Mouse (Mus musculus): ENCODE measurements at regions not wholly inside any gene's neighbourhood (a gene's known extent, or its start where the extent isn't known, plus 50 kb on each side); places are given as distances from the start of the nearest gene placed in this dataset.
A peak's percentile ranks its signal among the peaks of the same experiment; 100 is the strongest.
"Not testable (repeated sequence)": the region's sequence is repeated elsewhere in the genome, so short reads cannot be mapped to it uniquely, and the experiment has no call there.

- no peak for DNase-seq (ENCODE audit: low spot score)
- no peak overlapping the region for H3K4me3 ChIP-seq (ENCODE audit: low read depth, low read length)
- no peak overlapping the region for H3K27ac ChIP-seq (replicated peaks; ENCODE audit: low read depth, low read length)
- H3K36me3 ChIP-seq (ENCODE audit: control insufficient read depth, insufficient read depth, low read length), result no peaks in the 10 kb centered on the region
- H3K4me2 ChIP-seq (ENCODE audit: low read depth, low read length), result no peak overlapping the region
- H3K9ac ChIP-seq (ENCODE audit: low read depth, low read length), result no peak overlapping the region
- ATAC-seq (ENCODE audit: low read depth), result no peak
- WGBS, result 79% methylated on average over 2 of the region's 2 CpGs
- H3K9me3 ChIP-seq (ENCODE audit: control insufficient read depth, low read length), result no peaks in the 10 kb centered on the region
- no peaks in the 10 kb centered on the region for H3K4me1 ChIP-seq (ENCODE audit: control insufficient read depth, insufficient read depth, low read length)
- H3K27me3 ChIP-seq (replicated peaks; ENCODE audit: control insufficient read depth, insufficient read depth, low read length), result no peaks in the 10 kb centered on the region
Measured at GRCm38 (mm10) chr2:108045997-108046396, 755.6 kb downstream of the Kcna4 start.

- not testable (repeated sequence) for DNase-seq (ENCODE audit: low spot score); ATAC-seq (ENCODE audit: low read depth); H3K9me3 ChIP-seq (ENCODE audit: control insufficient read depth, low read length); H3K4me1 ChIP-seq (ENCODE audit: control insufficient read depth, insufficient read depth, low read length); H3K4me2 ChIP-seq (ENCODE audit: low read depth, low read length); H3K36me3 ChIP-seq (ENCODE audit: control insufficient read depth, insufficient read depth, low read length); H3K9ac ChIP-seq (ENCODE audit: low read depth, low read length); H3K27me3 ChIP-seq (replicated peaks; ENCODE audit: control insufficient read depth, insufficient read depth, low read length); H3K27ac ChIP-seq (replicated peaks; ENCODE audit: low read depth, low read length); H3K4me3 ChIP-seq (ENCODE audit: low read depth, low read length)
- WGBS, result 78% methylated on average over 2 of the region's 2 CpGs
Measured at GRCm38 (mm10) chr2:108062751-108063150, 772.3 kb downstream of the Kcna4 start.

GRCm38 (mm10) chr2:108083911-108084310 lies 793.5 kb downstream of the Kcna4 start:
- Histone ChIP-seq H3K9ac (ENCODE audit: low read depth, low read length) (no peak overlapping the region), H3K4me1 (ENCODE audit: control insufficient read depth, insufficient read depth, low read length) (no peaks in the 10 kb centered on the region), H3K4me3 (ENCODE audit: low read depth, low read length) (no peak overlapping the region), H3K27me3 (replicated peaks; ENCODE audit: control insufficient read depth, insufficient read depth, low read length) (no peaks in the 10 kb centered on the region), H3K27ac (replicated peaks; ENCODE audit: low read depth, low read length) (no peak overlapping the region), H3K9me3 (ENCODE audit: control insufficient read depth, low read length) (no peaks in the 10 kb centered on the region), H3K36me3 (ENCODE audit: control insufficient read depth, insufficient read depth, low read length) (no peaks in the 10 kb centered on the region), H3K4me2 (ENCODE audit: low read depth, low read length) (no peak overlapping the region)
- DNase-seq (ENCODE audit: low spot score) (no peak), ATAC-seq (ENCODE audit: low read depth) (no peak)
- 66% methylated on average over 3 of the region's 3 CpGs for WGBS

DNA sequence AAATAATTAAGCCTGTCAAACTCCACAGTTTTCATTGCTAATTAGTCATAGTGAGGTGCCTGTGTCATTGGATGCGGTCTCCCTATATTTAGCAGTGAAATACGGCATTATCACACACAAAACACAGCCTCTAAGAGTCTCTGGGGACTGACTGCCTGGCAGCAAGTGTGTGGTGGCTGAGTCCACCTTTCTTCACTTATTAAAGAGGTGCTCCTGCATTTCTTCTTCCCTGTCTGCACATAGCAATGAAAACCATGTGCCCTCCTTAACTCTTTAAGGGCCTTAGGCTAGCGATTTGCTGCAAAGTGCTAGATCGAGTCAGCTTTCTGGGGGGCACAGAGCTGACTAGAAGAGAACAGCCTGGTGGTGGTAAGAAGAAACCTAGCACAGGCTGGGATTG lies 799.8 kb downstream of the Kcna4 start:
- Histone ChIP-seq H3K9me3 (ENCODE audit: control insufficient read depth, low read length) (no peaks in the 10 kb centered on the region), H3K4me1 (ENCODE audit: control insufficient read depth, insufficient read depth, low read length) (no peaks in the 10 kb centered on the region), H3K27me3 (replicated peaks; ENCODE audit: control insufficient read depth, insufficient read depth, low read length) (no peaks in the 10 kb centered on the region), H3K9ac (ENCODE audit: low read depth, low read length) (no peak overlapping the region), H3K27ac (replicated peaks; ENCODE audit: low read depth, low read length) (no peak overlapping the region), H3K4me3 (ENCODE audit: low read depth, low read length) (no peak overlapping the region), H3K4me2 (ENCODE audit: low read depth, low read length) (no peak overlapping the region), H3K36me3 (ENCODE audit: control insufficient read depth, insufficient read depth, low read length) (no peaks in the 10 kb centered on the region)
- 69% methylated on average over 4 of the region's 4 CpGs for WGBS
- DNase-seq (ENCODE audit: low spot score), result no peak
- ATAC-seq (ENCODE audit: low read depth), result no peak

GRCm38 (mm10) chr2:108097026-108097425 lies 806.6 kb downstream of the Kcna4 start:
- no peak overlapping the region for H3K9ac ChIP-seq (ENCODE audit: low read depth, low read length)
- 92% methylated on average over 4 of the region's 4 CpGs for WGBS
- H3K27ac ChIP-seq (replicated peaks; ENCODE audit: low read depth, low read length), result no peak overlapping the region
- no peaks in the 10 kb centered on the region for H3K4me1 ChIP-seq (ENCODE audit: control insufficient read depth, insufficient read depth, low read length)
- no peak overlapping the region for H3K4me3 ChIP-seq (ENCODE audit: low read depth, low read length)
- H3K9me3 ChIP-seq (ENCODE audit: control insufficient read depth, low read length), result no peaks in the 10 kb centered on the region
- DNase-seq (ENCODE audit: low spot score) (no peak), ATAC-seq (ENCODE audit: low read depth) (no peak)
- no peaks in the 10 kb centered on the region for H3K27me3 ChIP-seq (replicated peaks; ENCODE audit: control insufficient read depth, insufficient read depth, low read length)
- no peak overlapping the region for H3K4me2 ChIP-seq (ENCODE audit: low read depth, low read length)
- H3K36me3 ChIP-seq (ENCODE audit: control insufficient read depth, insufficient read depth, low read length), result no peaks in the 10 kb centered on the region

GRCm38 (mm10) chr2:108110140-108110539 lies 819.7 kb downstream of the Kcna4 start:
- Histone ChIP-seq H3K27ac (replicated peaks; ENCODE audit: low read depth, low read length) (no peak overlapping the region), H3K4me1 (ENCODE audit: control insufficient read depth, insufficient read depth, low read length) (no peaks in the 10 kb centered on the region), H3K27me3 (replicated peaks; ENCODE audit: control insufficient read depth, insufficient read depth, low read length) (no peaks in the 10 kb centered on the region), H3K9ac (ENCODE audit: low read depth, low read length) (no peak overlapping the region), H3K4me2 (ENCODE audit: low read depth, low read length) (no peak overlapping the region), H3K9me3 (ENCODE audit: control insufficient read depth, low read length) (no peaks in the 10 kb centered on the region), H3K36me3 (ENCODE audit: control insufficient read depth, insufficient read depth, low read length) (no peaks in the 10 kb centered on the region), H3K4me3 (ENCODE audit: low read depth, low read length) (no peak overlapping the region)
- DNase-seq (ENCODE audit: low spot score) (peak; percentile 3), ATAC-seq (ENCODE audit: low read depth) (no peak)

DNA sequence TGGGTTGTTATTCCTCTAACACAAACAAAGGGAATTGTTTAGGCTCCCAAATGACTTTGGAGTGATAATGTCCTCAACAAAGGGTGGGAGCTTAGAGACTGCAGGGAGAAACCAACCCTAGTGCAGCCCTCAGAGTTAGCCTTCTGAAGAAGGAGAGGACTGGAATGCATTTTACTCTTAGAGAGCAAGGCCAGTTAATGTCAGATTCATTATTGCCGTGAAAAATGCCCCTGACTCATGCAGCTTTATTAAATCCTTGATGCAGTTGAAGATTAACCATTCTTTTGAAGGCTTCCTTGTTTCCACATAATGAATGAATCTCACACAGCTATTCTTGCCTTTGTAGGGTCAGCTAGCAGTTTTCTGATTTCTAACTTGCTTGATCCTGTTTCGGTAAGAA lies 855.3 kb downstream of the Kcna4 start:
- Histone ChIP-seq H3K4me2 (ENCODE audit: low read depth, low read length) (no peak overlapping the region), H3K36me3 (ENCODE audit: control insufficient read depth, insufficient read depth, low read length) (no peaks in the 10 kb centered on the region), H3K27ac (replicated peaks; ENCODE audit: low read depth, low read length) (no peak overlapping the region), H3K4me1 (ENCODE audit: control insufficient read depth, insufficient read depth, low read length) (peaks cover 4% of the 10 kb centered on the region; the same call in 1 of the 2 replicates), H3K4me3 (ENCODE audit: low read depth, low read length) (no peak overlapping the region), H3K9ac (ENCODE audit: low read depth, low read length) (no peak overlapping the region), H3K9me3 (ENCODE audit: control insufficient read depth, low read length) (no peaks in the 10 kb centered on the region), H3K27me3 (replicated peaks; ENCODE audit: control insufficient read depth, insufficient read depth, low read length) (no peaks in the 10 kb centered on the region)
- WGBS, result 65% methylated on average over 2 of the region's 2 CpGs
- ATAC-seq (ENCODE audit: low read depth), result no peak
- no peak for DNase-seq (ENCODE audit: low spot score)

DNA sequence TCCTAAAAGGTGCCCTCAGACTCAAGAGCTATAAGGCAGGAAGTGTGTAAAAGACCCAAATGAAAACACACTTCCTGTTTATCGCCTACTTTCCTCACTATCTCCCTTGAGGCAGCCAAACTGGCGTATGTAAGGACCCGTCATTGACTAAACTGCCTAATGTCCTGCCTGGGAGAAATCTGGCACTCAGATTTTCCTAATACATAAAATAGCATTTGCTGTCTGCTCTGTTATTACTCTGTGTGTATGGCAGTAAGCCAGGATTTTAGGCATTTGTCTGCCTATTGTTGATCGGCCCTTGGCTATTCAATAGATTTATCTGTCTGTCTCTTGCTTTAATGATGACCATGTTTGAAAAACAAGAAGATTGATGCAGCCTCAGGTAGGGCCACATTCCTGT lies 857.8 kb downstream of the Kcna4 start:
- H3K4me2 ChIP-seq (ENCODE audit: low read depth, low read length), result no peak overlapping the region
- H3K9ac ChIP-seq (ENCODE audit: low read depth, low read length), result no peak overlapping the region
- ATAC-seq (ENCODE audit: low read depth) (no peak), DNase-seq (ENCODE audit: low spot score) (peak; percentile 51)
- no peak overlapping the region for H3K4me3 ChIP-seq (ENCODE audit: low read depth, low read length)
- WGBS, result 24% methylated on average over 4 of the region's 4 CpGs
- H3K4me1 ChIP-seq (ENCODE audit: control insufficient read depth, insufficient read depth, low read length), result peaks cover 4% of the 10 kb centered on the region; the same call in 1 of the 2 replicates
- H3K27me3 ChIP-seq (replicated peaks; ENCODE audit: control insufficient read depth, insufficient read depth, low read length), result no peaks in the 10 kb centered on the region
- no peaks in the 10 kb centered on the region for H3K9me3 ChIP-seq (ENCODE audit: control insufficient read depth, low read length)
- H3K36me3 ChIP-seq (ENCODE audit: control insufficient read depth, insufficient read depth, low read length), result no peaks in the 10 kb centered on the region
- no peak overlapping the region for H3K27ac ChIP-seq (replicated peaks; ENCODE audit: low read depth, low read length)

GRCm38 (mm10) chr2:108156189-108156588 lies 865.8 kb downstream of the Kcna4 start:
- H3K9ac ChIP-seq (ENCODE audit: low read depth, low read length), result no peak overlapping the region
- H3K27me3 ChIP-seq (replicated peaks; ENCODE audit: control insufficient read depth, insufficient read depth, low read length), result no peaks in the 10 kb centered on the region
- H3K9me3 ChIP-seq (ENCODE audit: control insufficient read depth, low read length), result no peaks in the 10 kb centered on the region
- no peak overlapping the region for H3K27ac ChIP-seq (replicated peaks; ENCODE audit: low read depth, low read length)
- H3K4me3 ChIP-seq (ENCODE audit: low read depth, low read length), result no peak overlapping the region
- H3K36me3 ChIP-seq (ENCODE audit: control insufficient read depth, insufficient read depth, low read length), result no peaks in the 10 kb centered on the region
- no peaks in the 10 kb centered on the region for H3K4me1 ChIP-seq (ENCODE audit: control insufficient read depth, insufficient read depth, low read length)
- no peak overlapping the region for H3K4me2 ChIP-seq (ENCODE audit: low read depth, low read length)
- ATAC-seq (ENCODE audit: low read depth) (no peak), DNase-seq (ENCODE audit: low spot score) (no peak)

All from embryonic facial prominence, embryonic 14.5 days (tissue).